Mouse (Mus musculus) kidney, adult 2 months (tissue): ENCODE data around the gene Gpd2.

Source experiments
- CTCF ChIP-seq: fragments of 200-500 bp; conservative IDR thresholded peaks from 2 replicates; pipeline ENCODE4 v1.5.1; 2011; ENCODE audit warnings: low read depth, mild to moderate bottlenecking, control low read depth, low read length, moderate library complexity, mixed read lengths; ENCODE audit not compliant: insufficient read depth, insufficient read length
- POLR2A ChIP-seq: fragments of 200-500 bp; IDR thresholded peaks from one replicate; pipeline ENCODE4 v1.6.1; 2011; ENCODE audit warnings: low read depth, low read length, control low read depth

DNA sequence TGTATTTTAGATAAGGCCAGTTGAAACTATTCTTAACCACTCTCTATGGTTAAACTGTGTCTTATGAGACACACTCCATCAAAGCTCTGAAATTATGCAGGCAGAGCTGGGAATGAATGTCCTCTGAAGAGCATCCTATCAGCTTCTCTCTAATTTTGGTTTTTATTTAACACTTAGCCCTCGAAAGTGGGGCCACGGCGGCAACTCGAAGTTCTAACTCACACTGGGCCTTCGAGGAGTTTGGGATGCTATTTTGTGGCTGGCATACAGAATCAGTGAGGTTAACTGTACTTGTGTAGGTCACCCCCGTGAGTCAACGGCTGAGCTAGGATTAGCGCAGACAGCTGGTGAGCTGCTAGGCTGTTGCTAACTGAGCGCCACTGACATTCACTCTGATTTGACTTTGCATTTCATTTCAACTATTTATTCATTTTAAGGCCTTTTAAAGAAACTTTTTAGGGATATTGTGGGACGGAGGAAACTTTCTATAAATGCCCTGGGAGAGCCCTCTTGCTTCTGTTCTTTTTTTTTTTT lies 42.8 kb downstream of the Gpd2 start:
- TF ChIP-seq POLR2A, result no peak
- no peak for TF ChIP-seq CTCF
